Mouse (Mus musculus): ENCODE results near the gene Eri2. TPM values are rescaled to one million over a fixed set of nuclear protein-coding genes. Genes with fewer than 3 reads are reported as not detected.

Gene Eri2
- total and polyA plus RNA-seq, 2 experiments from 2014 or later, result 8.0 to 11.1 TPM

GRCm38 (mm10) chr7:119807396-119807795 is 13.5 kb upstream of the Eri2 start:
- TF ChIP-seq CTCF (IDR thresholded peaks at IDR 0.05), result no peak
- Histone ChIP-seq H3K9ac (replicated peaks; ENCODE audit: low read length, poor library complexity, severe bottlenecking) (no peak overlapping the region), H3K4me3 (ENCODE audit: low read depth, low read length) (no peak overlapping the region), H3K27ac (ENCODE audit: low read depth, low read length) (no peak overlapping the region), H3K27me3 (ENCODE audit: insufficient read depth, low read length) (no peaks in the 10 kb centered on the region), H3K36me3 (ENCODE audit: insufficient read depth, low read length) (peaks cover 4% of the 10 kb centered on the region; the same call in 1 of the 2 replicates), H3K4me1 (ENCODE audit: insufficient read depth, low read length) (no peaks in the 10 kb centered on the region), H3K4me2 (ENCODE audit: low read depth, low read length, poor library complexity, severe bottlenecking) (no peak overlapping the region), H3K9me3 (ENCODE audit: low read length) (no peaks in the 10 kb centered on the region)
- no peak for ATAC-seq (ENCODE audit: low FRiP score)
- DNase-seq (ENCODE audit: low spot score), result no peak
- WGBS, result 93% methylated on average over 5 of the region's 5 CpGs

GRCm38 (mm10) chr7:119800991-119801390 is 7.1 kb upstream of the Eri2 start:
- H3K9ac ChIP-seq (replicated peaks; ENCODE audit: low read length, poor library complexity, severe bottlenecking), result no peak overlapping the region
- H3K4me1 ChIP-seq (ENCODE audit: insufficient read depth, low read length), result no peaks in the 10 kb centered on the region
- no peak for TF ChIP-seq CTCF (IDR thresholded peaks at IDR 0.05)
- no peak overlapping the region for H3K4me3 ChIP-seq (ENCODE audit: low read depth, low read length)
- H3K27me3 ChIP-seq (ENCODE audit: insufficient read depth, low read length), result no peaks in the 10 kb centered on the region
- peaks cover 4% of the 10 kb centered on the region; the same call in 1 of the 2 replicates for H3K36me3 ChIP-seq (ENCODE audit: insufficient read depth, low read length)
- H3K9me3 ChIP-seq (ENCODE audit: low read length), result no peaks in the 10 kb centered on the region
- WGBS, result 92% methylated on average over 3 of the region's 3 CpGs
- no peak overlapping the region for H3K27ac ChIP-seq (ENCODE audit: low read depth, low read length)
- DNase-seq (ENCODE audit: low spot score), result no peak
- no peak overlapping the region for H3K4me2 ChIP-seq (ENCODE audit: low read depth, low read length, poor library complexity, severe bottlenecking)
- no peak for ATAC-seq (ENCODE audit: low FRiP score)

- ATAC-seq (ENCODE audit: low FRiP score) (no peak), DNase-seq (ENCODE audit: low spot score) (no peak)
- no peak overlapping the region for H3K27ac ChIP-seq (ENCODE audit: low read depth, low read length)
- no peak overlapping the region for H3K4me2 ChIP-seq (ENCODE audit: low read depth, low read length, poor library complexity, severe bottlenecking)
- TF ChIP-seq CTCF (IDR thresholded peaks at IDR 0.05), result peak; percentile 20
- WGBS, result 95% methylated on average over 3 of the region's 3 CpGs
- H3K4me3 ChIP-seq (ENCODE audit: low read depth, low read length), result no peak overlapping the region
- H3K4me1 ChIP-seq (ENCODE audit: insufficient read depth, low read length), result no peaks in the 10 kb centered on the region
- H3K9me3 ChIP-seq (ENCODE audit: low read length), result no peaks in the 10 kb centered on the region
- H3K36me3 ChIP-seq (ENCODE audit: insufficient read depth, low read length), result peaks cover 1% of the 10 kb centered on the region; the same call in 1 of the 2 replicates
- no peak overlapping the region for H3K9ac ChIP-seq (replicated peaks; ENCODE audit: low read length, poor library complexity, severe bottlenecking)
- H3K27me3 ChIP-seq (ENCODE audit: insufficient read depth, low read length), result no peaks in the 10 kb centered on the region
Measured at GRCm38 (mm10) chr7:119800488-119800887, 6.6 kb upstream of the Eri2 start.

- DNase-seq (ENCODE audit: low spot score) (no peak), ATAC-seq (ENCODE audit: low FRiP score) (no peak)
- Histone ChIP-seq H3K27ac (ENCODE audit: low read depth, low read length) (no peak overlapping the region), H3K9me3 (ENCODE audit: low read length) (no peaks in the 10 kb centered on the region), H3K4me2 (ENCODE audit: low read depth, low read length, poor library complexity, severe bottlenecking) (no peak overlapping the region), H3K4me1 (ENCODE audit: insufficient read depth, low read length) (peaks cover 3% of the 10 kb centered on the region; the same call in 1 of the 2 replicates), H3K4me3 (ENCODE audit: low read depth, low read length) (no peak overlapping the region), H3K36me3 (ENCODE audit: insufficient read depth, low read length) (no peaks in the 10 kb centered on the region), H3K27me3 (ENCODE audit: insufficient read depth, low read length) (no peaks in the 10 kb centered on the region), H3K9ac (replicated peaks; ENCODE audit: low read length, poor library complexity, severe bottlenecking) (no peak overlapping the region)
- TF ChIP-seq CTCF (IDR thresholded peaks at IDR 0.05), result no peak
Measured at GRCm38 (mm10) chr7:119795311-119795710, 1.5 kb upstream of the Eri2 start.

- peak overlapping the region; percentile 91 for H3K4me2 ChIP-seq (ENCODE audit: low read depth, low read length, poor library complexity, severe bottlenecking)
- TF ChIP-seq CTCF (IDR thresholded peaks at IDR 0.05), result no peak
- peaks cover 3% of the 10 kb centered on the region; the same call in 1 of the 2 replicates for H3K36me3 ChIP-seq (ENCODE audit: insufficient read depth, low read length)
- H3K4me1 ChIP-seq (ENCODE audit: insufficient read depth, low read length), result peaks cover 3% of the 10 kb centered on the region; the same call in 1 of the 2 replicates
- no peaks in the 10 kb centered on the region for H3K9me3 ChIP-seq (ENCODE audit: low read length)
- DNase-seq (ENCODE audit: low spot score) (no peak), ATAC-seq (ENCODE audit: low FRiP score) (peak; percentile 81)
- H3K27me3 ChIP-seq (ENCODE audit: insufficient read depth, low read length), result no peaks in the 10 kb centered on the region
- 0 out of 2 replicates have a peak overlapping the region, but pooled peaks have one; percentile 38 for H3K27ac ChIP-seq (ENCODE audit: low read depth, low read length)
- peak overlapping the region; percentile 59 for H3K9ac ChIP-seq (replicated peaks; ENCODE audit: low read length, poor library complexity, severe bottlenecking)
- 0% methylated on average over 20 of the region's 21 CpGs for WGBS
- peak overlapping the region; percentile 55 for H3K4me3 ChIP-seq (ENCODE audit: low read depth, low read length)
Measured at GRCm38 (mm10) chr7:119794251-119794638, 387 bp upstream of the Eri2 start.

GRCm38 (mm10) chr7:119789024-119789423 is 4.8 kb downstream of the Eri2 start:
- Histone ChIP-seq H3K27ac (ENCODE audit: low read depth, low read length) (no peak overlapping the region), H3K4me1 (ENCODE audit: insufficient read depth, low read length) (0 out of 2 replicates have a peak, but pooled peaks cover 3% of the 10 kb centered on the region), H3K36me3 (ENCODE audit: insufficient read depth, low read length) (peaks cover 17% of the 10 kb centered on the region), H3K9ac (replicated peaks; ENCODE audit: low read length, poor library complexity, severe bottlenecking) (no peak overlapping the region), H3K27me3 (ENCODE audit: insufficient read depth, low read length) (no peaks in the 10 kb centered on the region), H3K4me2 (ENCODE audit: low read depth, low read length, poor library complexity, severe bottlenecking) (no peak overlapping the region), H3K9me3 (ENCODE audit: low read length) (no peaks in the 10 kb centered on the region), H3K4me3 (ENCODE audit: low read depth, low read length) (no peak overlapping the region)
- DNase-seq (ENCODE audit: low spot score) (no peak), ATAC-seq (ENCODE audit: low FRiP score) (no peak)
- WGBS, result 90% methylated on average over 3 of the region's 3 CpGs
- TF ChIP-seq CTCF (IDR thresholded peaks at IDR 0.05), result no peak

Measured in midbrain, postnatal 0 days (tissue).